Mouse (Mus musculus) spleen, adult 2 months (tissue): ENCODE measurements around the gene Alkbh6.

Source experiments
- CTCF ChIP-seq: fragments of 200-500 bp; IDR thresholded peaks from 2 replicates; pipeline ENCODE4 v1.5.1; 2011; ENCODE audit warnings: mild to moderate bottlenecking, inconsistent platforms; ENCODE audit not compliant: insufficient read depth, insufficient read length, insufficient replicate concordance; ENCODE audit errors: extremely low read depth
- POLR2A ChIP-seq: fragments of 200-500 bp; IDR thresholded peaks from 2 replicates; pipeline ENCODE4 v1.6.1; 2011; ENCODE audit warnings: low read depth, low read length, inconsistent platforms

GRCm38 (mm10) chr7:30306083-30306779 is 2.3 kb upstream of the Alkbh6 start:
- TF ChIP-seq POLR2A (no peak), CTCF (peak; percentile 21; the same call in 1 of the 2 replicates)
